Mouse (Mus musculus): ENCODE measurements around the gene H2-Q2.

DNA sequence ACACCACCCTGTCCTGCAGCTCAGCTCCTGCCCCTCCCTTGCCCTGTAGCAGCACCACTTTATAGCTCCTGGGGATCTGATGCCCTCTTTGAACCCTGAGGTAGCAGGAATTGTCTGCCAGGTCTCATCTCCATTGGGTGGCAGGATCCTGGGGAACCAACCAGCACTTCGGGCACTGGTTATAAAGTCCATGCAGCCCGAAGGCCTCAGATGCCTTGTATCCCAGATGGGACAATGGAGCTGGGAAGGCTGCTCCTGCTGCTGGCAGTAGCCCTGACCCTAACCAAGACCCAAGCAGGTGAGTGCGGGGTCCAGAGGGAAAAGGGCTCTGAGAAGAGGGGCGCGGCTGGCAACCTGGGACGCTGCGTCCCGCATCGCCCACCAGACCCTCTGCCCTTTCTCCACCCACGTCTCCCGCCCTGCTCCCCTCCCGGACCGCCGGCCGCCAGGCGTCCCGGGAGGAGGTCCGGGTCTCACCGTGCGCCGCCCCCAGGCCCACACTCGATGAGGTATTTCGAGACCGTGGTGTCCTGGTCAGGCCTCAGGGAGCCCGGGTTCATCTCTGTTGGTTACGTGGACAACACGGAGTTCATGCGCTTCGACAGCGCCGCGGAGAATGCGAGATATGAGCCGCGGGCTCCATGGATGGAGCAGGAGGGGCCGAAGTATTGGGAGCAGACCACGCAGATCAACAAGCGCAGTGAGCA, 16.9 kb downstream of the H2-Q2 start:
- TF ChIP-seq CTCF (IDR thresholded peaks at IDR 0.05; ENCODE audit: extremely low read depth, insufficient read depth, insufficient read length, insufficient replicate concordance) (no peak), POLR2A (IDR thresholded peaks at IDR 0.05; ENCODE audit: low read depth, low read length) (no peak)

All from spleen, adult 2 months (tissue).